Mouse (Mus musculus) embryonic facial prominence, embryonic 10.5 days (tissue): ENCODE data around the gene Iqch. TPM values are rescaled to one million over a fixed set of nuclear protein-coding genes. Genes with fewer than 3 reads are reported as not detected.

Experiments used
- DNase-seq: peaks from one replicate; pipeline ENCODE4 v3.0.0-alpha.2; 2017; ENCODE audit warnings: low spot score
- H3K27ac ChIP-seq: fragments of 300-500 bp; sonication (generic); replicated peaks from 2 replicates; pipeline ENCODE4 v1.5.1; 2016; ENCODE audit warnings: mild to moderate bottlenecking
- H3K27me3 ChIP-seq: fragments of 300-500 bp; sonication (generic); replicated peaks from 2 replicates; pipeline ENCODE4 v1.6.1; 2016; ENCODE audit warnings: low read depth, mild to moderate bottlenecking; ENCODE audit not compliant: poor library complexity, severe bottlenecking
- H3K36me3 ChIP-seq: fragments of 300-500 bp; sonication (generic); replicated peaks from 2 replicates; pipeline ENCODE4 v1.6.1; 2016; ENCODE audit warnings: mild to moderate bottlenecking, moderate library complexity
- H3K4me1 ChIP-seq: fragments of 300-500 bp; sonication (generic); 2 replicates; pipeline ENCODE4 v1.6.1; 2016
- H3K4me3 ChIP-seq: fragments of 300-500 bp; sonication (generic); 2 replicates; pipeline ENCODE4 v1.5.1; 2016; ENCODE audit warnings: mild to moderate bottlenecking, moderate library complexity
- H3K9me3 ChIP-seq: fragments of 300-500 bp; sonication (generic); 2 replicates; pipeline ENCODE4 v1.6.1; 2016; ENCODE audit warnings: mild to moderate bottlenecking
- WGBS: fragments of 180-500 bp; shearing (Covaris S2); methylation state at CpG from one replicate; pipeline ENCODE4 v1.1.7; 2016; 5-methylcytosine and 5-hydroxymethylcytosine counted together
- polyA plus RNA-seq: library from polyadenylated mRNA; unstranded; fragments of >200 nt; fragmentation: Nextera tagmentation; extraction: Ambion mirVana; gene quantifications from 2 replicates; pipeline ENCODE4 v1.2.1, GENCODE M21; 2016

The Iqch gene
- polyA plus RNA-seq, 1 experiment from 2014 or later: 0.09 TPM

DNA sequence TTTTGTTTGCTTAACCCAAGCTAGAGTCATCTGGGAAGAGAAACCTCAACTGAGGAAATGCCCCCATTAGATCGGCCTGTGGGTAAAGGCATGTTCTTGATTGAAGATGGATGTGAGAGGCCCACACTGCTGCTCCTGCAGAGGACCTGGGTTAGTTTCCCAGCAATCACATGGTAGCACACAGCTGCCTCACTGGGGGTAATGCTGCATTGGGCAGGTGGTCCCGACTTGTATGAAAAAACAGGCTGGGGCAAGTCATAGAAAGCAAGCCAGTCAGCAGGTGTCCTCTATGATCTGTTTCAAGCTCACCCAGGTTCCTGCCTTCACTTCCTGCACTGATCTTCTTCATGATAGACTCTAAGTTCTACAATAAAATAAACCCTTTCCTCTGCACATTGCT lies 98.4 kb downstream of the Iqch start:
- Histone ChIP-seq H3K4me1 (no peaks in the 10 kb centered on the region; the same call in 1 of the 2 replicates), H3K27ac (no peak overlapping the region), H3K27me3 (peaks cover 14% of the 10 kb centered on the region), H3K36me3 (no peaks in the 10 kb centered on the region), H3K9me3 (no peaks in the 10 kb centered on the region), H3K4me3 (no peak overlapping the region)
- WGBS: 78% methylated on average over 2 of the region's 2 CpGs
- DNase-seq: no peak

DNA sequence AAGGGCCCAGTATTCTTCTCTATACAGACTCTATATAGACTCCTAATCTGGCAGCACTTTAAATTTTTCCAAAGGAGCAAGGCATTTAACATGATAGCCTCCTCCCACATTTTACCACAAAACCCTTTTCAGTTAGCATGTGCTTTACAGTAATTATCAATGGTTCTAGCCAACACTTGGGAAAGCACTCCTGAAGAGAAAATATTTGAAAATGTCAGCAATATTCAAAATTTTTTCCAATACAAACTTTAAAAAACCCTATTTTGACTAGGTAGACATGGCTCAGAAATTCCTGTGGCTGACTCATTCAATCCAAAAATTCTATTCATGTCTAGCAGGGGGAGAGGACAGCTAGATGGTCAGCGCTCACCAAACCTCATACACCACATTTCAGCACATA lies 100.8 kb downstream of the Iqch start:
- WGBS: 94% methylated on average over 1 of the region's 1 CpGs
- no peaks in the 10 kb centered on the region; the same call in 1 of the 2 replicates for H3K4me1 ChIP-seq
- H3K9me3 ChIP-seq: no peaks in the 10 kb centered on the region
- no peak overlapping the region for H3K4me3 ChIP-seq
- H3K27me3 ChIP-seq: peaks cover 6% of the 10 kb centered on the region
- DNase-seq: no peak
- no peaks in the 10 kb centered on the region for H3K36me3 ChIP-seq
- H3K27ac ChIP-seq: no peak overlapping the region

DNA sequence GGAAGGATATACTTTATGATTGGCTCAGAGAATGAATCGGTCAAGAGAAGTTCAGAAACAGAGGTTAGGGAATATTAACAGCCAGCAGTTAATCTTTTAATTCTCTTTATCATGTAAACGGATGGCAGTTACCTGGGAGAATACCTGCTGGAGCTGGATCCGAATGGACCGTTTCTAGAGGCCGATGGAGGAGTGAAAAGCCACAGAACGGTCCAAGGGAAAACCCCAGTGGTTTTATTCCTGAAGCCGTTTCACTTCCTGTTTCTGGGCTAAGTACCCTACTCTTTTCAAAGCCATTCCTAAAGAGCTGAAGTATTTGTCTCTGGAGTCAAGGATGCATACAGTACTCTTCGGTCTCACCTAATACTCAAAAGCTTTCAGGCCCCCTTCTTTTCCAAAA lies 102.4 kb downstream of the Iqch start:
- no peaks in the 10 kb centered on the region for H3K9me3 ChIP-seq
- peaks cover 4% of the 10 kb centered on the region; the same call in 1 of the 2 replicates for H3K27me3 ChIP-seq
- 82% methylated on average over 8 of the region's 8 CpGs for WGBS
- no peaks in the 10 kb centered on the region; the same call in 1 of the 2 replicates for H3K4me1 ChIP-seq
- H3K4me3 ChIP-seq: no peak overlapping the region
- DNase-seq: no peak
- no peaks in the 10 kb centered on the region for H3K36me3 ChIP-seq
- no peak overlapping the region for H3K27ac ChIP-seq

DNA sequence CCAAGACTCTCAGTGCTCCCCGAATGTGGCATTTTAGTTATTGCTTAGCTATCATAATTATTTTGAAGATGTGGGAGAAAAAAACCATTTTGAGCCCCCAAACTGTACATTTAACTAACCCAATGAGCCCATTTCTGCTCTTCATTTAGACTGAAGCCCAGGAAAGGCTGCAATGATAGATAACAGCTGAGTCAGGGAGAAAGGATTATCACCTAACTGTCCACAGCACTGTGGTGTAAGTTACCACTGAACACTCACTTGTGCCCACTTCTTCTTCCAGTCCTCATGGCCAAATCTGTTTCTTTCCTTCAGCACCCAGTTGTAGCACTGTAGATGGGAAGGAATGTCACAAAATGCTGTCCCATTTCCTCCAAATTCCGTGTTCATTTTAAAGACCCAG lies 106.5 kb downstream of the Iqch start:
- peaks cover 21% of the 10 kb centered on the region for H3K27me3 ChIP-seq
- WGBS: 84% methylated on average over 2 of the region's 2 CpGs

DNA sequence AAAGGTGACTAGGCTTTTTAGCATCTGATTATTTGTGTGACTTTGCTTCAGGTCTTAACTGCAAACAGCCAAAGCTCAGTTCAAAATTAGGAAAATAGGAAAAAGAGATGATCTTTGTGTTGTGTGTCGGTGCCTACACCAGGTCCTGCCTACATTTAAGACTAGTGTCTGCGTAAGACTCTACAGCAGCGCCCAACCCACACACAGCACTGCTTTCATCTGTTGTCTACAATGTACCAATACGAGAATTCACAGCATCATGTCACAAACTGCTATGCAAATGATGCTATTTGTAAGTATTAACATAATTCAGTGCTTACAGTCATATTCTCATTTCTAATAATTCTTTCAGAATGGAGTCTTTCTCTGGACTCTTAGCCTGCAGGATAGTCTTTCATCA lies 108.5 kb downstream of the Iqch start:
- Histone ChIP-seq H3K4me3 (no peak overlapping the region), H3K9me3 (no peaks in the 10 kb centered on the region), H3K36me3 (no peaks in the 10 kb centered on the region), H3K27me3 (peaks cover 26% of the 10 kb centered on the region), H3K4me1 (peaks cover 10% of the 10 kb centered on the region), H3K27ac (no peak overlapping the region)
- DNase-seq: no peak
- 91% methylated on average over 4 of the region's 4 CpGs for WGBS

More for the DNA sequence above, 106.5 kb downstream of the Iqch start:
- peaks cover 4% of the 10 kb centered on the region for H3K4me1 ChIP-seq
- H3K4me3 ChIP-seq: no peak overlapping the region
- no peaks in the 10 kb centered on the region for H3K9me3 ChIP-seq
- no peaks in the 10 kb centered on the region for H3K36me3 ChIP-seq
- H3K27ac ChIP-seq: no peak overlapping the region
- DNase-seq: no peak

DNA sequence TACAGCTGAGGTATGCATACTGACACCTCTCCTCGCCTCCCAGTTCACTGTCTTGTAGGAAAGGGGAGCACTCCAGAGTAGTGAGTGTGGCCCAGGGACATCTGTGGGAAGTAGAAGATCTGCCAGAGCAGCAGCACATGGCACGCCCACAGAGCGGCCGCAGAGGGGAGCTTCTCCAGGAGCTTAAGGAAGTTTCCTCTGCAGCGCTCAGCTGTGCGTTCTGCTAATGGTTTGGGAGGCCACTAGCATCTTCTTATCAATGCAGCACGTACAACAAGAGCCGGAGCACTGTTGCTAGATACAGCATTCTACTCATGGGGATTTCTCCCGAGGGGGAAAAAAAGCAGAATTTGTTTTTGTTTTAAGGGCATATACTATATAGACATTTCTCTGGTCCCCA lies 110.0 kb downstream of the Iqch start:
- H3K4me3 ChIP-seq: no peak overlapping the region
- H3K27me3 ChIP-seq: peaks cover 26% of the 10 kb centered on the region
- no peak overlapping the region for H3K27ac ChIP-seq
- WGBS: 34% methylated on average over 9 of the region's 9 CpGs
- DNase-seq: peak; percentile 27
- H3K4me1 ChIP-seq: peaks cover 10% of the 10 kb centered on the region
- no peaks in the 10 kb centered on the region for H3K9me3 ChIP-seq
- H3K36me3 ChIP-seq: no peaks in the 10 kb centered on the region

DNA sequence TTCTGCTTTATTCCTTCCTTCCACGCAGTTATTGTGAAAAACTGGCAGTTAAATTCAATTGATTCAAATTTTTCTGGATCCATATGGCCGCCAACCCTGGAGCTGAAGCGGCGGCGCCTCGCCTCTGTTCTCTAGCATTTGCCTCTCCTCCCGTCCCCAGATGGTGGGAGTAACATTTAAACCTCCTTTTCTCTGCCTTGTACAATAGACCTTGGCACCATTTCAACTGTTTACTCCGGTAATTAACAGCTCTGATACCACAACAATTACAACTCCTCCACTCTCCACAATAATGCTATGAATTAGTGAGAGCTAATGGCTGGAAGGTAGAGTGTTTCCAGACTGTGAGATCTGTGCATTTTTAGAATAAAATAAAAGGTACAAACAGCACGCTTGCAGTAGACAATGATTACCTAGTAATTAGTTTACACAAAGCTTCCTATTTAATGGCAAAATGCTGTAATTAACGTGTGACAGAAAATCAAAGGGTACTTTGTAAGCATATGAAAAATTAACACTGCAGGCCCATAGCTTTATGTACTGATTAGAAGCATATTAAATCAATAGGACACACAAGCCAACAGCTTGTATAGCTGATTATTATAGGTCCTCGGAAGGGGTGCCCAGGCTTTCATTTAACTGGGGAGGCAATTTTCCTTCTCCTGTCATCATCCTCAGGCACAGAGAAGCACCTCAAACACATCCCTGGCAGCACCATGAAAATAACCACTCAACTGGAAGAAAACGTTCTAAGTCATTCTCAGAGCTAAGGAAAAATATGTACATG lies 111.6 kb downstream of the Iqch start:
- H3K36me3 ChIP-seq: no peaks in the 10 kb centered on the region
- no peak overlapping the region for H3K27ac ChIP-seq
- WGBS: 70% methylated on average over 12 of the region's 12 CpGs
- H3K27me3 ChIP-seq: peaks cover 24% of the 10 kb centered on the region
- no peak for DNase-seq
- peaks cover 10% of the 10 kb centered on the region for H3K4me1 ChIP-seq
- H3K9me3 ChIP-seq: no peaks in the 10 kb centered on the region
- H3K4me3 ChIP-seq: no peak overlapping the region

DNA sequence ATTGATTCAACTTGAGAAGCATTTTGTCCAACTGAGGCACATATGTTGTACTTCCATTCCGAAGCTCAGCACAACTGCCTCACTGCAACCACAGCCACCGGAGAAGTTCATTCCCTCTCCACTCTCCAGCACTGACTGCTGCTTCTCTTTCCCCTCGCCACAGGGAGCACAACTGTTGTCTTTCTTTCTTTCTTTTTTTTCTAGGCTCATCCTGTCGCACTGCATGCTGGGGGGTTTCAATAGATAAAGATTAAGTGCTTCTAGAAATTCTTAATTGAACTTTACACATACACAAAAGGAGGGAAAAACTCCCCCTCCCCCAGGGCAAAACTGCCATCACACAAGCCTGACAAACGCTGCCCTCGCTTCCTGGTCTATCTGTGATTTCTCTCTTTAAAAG lies 113.1 kb downstream of the Iqch start:
- Histone ChIP-seq H3K36me3 (no peaks in the 10 kb centered on the region), H3K27ac (no peak overlapping the region), H3K9me3 (no peaks in the 10 kb centered on the region), H3K4me1 (peaks cover 10% of the 10 kb centered on the region), H3K27me3 (peaks cover 22% of the 10 kb centered on the region), H3K4me3 (no peak overlapping the region)
- WGBS: 52% methylated on average over 6 of the region's 6 CpGs
- no peak for DNase-seq

DNA sequence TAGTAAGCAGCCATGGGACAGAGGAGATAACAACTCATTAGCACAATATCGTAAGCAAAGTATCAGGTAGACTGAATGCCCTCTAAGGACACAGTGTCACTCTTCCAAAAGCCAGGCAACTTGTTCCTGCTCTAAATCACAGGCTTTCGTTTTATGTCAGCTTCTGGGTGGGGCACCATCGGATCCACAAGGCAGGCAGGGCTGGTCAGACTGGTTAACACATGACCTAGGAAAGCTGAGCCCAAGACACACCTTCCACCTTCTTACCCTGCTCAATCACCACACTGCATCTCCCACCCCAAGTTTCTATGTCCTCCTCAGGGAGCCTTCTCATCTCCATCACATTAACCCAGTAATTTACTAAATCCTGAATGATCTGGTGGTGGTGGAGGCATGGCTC lies 136.7 kb downstream of the Iqch start:
- no peak overlapping the region for H3K27ac ChIP-seq
- no peaks in the 10 kb centered on the region for H3K4me1 ChIP-seq
- no peak overlapping the region for H3K4me3 ChIP-seq
- no peaks in the 10 kb centered on the region for H3K27me3 ChIP-seq
- no peaks in the 10 kb centered on the region for H3K36me3 ChIP-seq
- no peak for DNase-seq
- WGBS: 88% methylated on average over 3 of the region's 3 CpGs
- H3K9me3 ChIP-seq: no peaks in the 10 kb centered on the region

DNA sequence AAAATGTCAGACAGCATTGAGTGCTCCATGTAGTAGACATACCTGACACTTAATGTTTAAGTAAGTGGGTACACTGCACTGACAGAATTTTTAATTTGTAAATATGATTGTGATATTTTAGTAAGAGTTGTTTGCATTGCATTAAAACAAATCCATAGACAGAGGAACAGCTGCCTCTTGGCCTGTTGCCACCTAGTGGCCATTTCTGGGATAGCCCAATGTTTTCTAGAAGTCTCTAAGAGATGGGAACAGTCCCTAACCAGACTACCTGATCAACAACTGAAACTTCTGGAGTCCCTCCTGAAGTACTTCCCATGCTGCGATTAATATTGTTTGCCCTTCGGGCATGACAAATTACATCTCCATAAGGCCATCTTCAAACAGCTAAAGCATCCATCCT lies 140.0 kb downstream of the Iqch start:
- no peak overlapping the region for H3K27ac ChIP-seq
- DNase-seq: peak; percentile 54
- H3K4me3 ChIP-seq: no peak overlapping the region
- H3K36me3 ChIP-seq: no peaks in the 10 kb centered on the region
- H3K27me3 ChIP-seq: no peaks in the 10 kb centered on the region
- WGBS: 67% methylated on average over 2 of the region's 2 CpGs
- no peaks in the 10 kb centered on the region for H3K4me1 ChIP-seq
- no peaks in the 10 kb centered on the region for H3K9me3 ChIP-seq

DNA sequence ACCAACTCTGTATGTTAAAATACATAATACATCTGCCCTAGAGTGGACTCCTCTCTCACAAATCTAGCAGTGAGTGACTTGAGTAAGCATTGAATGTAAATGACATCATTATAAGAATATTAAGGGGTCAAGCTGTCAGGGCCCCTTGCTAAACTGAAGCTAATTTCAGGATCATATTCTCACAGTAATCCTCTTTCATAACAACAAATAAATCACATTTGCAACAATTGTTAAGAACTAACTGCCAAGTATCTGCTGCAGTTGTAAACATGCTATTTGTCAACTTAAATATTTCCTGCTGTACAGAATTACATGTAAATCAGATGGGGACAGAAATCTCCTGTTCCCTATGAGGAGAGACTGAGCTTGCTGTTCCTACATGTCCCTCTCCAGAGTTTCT lies 145.9 kb downstream of the Iqch start:
- Histone ChIP-seq H3K4me3 (no peak overlapping the region), H3K36me3 (no peaks in the 10 kb centered on the region), H3K27me3 (no peaks in the 10 kb centered on the region), H3K9me3 (no peaks in the 10 kb centered on the region), H3K4me1 (no peaks in the 10 kb centered on the region), H3K27ac (no peak overlapping the region)
- no peak for DNase-seq

DNA sequence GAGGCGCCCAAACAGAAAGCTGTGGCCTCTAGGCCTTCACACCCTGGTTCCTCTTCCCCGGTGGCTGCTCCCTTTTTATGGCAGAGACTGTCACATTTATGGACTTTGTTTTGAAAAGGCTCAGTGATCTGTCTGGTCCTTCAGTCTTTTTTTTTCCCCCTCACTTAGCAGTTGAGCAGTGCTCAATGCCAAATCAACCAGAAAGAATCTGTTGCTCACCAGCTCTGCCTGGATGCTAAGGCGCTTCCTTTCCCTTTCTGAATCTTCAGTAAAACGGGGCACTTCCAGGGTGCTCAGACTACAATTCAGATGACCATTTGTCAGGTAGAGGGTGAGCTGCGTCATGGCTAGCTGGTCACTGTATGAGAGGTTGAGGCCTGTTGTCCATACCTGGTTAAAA lies 148.0 kb downstream of the Iqch start:
- WGBS: 82% methylated on average over 5 of the region's 5 CpGs
- no peak overlapping the region for H3K27ac ChIP-seq
- H3K9me3 ChIP-seq: no peaks in the 10 kb centered on the region
- H3K27me3 ChIP-seq: no peaks in the 10 kb centered on the region
- no peak for DNase-seq
- H3K4me3 ChIP-seq: no peak overlapping the region
- no peaks in the 10 kb centered on the region for H3K36me3 ChIP-seq
- H3K4me1 ChIP-seq: no peaks in the 10 kb centered on the region

DNA sequence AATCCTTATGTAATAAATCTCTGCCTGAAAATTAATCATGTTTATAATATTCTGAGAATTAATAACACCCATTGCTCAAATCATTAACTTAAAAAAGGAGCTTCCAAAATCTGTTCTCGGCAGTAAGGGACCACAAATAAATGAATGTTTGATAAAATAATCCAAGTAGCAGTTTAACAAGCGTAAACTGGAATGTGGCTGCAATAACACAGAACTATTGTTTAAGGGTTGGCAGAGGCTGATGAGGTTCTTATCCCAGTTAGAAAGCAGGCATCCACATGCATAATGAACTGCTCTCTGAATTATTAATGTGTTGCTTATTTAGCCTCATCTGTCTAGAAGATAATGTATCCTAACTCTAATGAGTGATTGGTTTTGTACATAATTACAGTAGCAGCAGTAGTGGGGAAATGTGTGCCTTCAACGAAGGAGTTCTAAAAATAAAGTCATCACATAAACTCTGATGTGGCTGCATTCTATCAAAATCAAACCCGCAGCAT lies 151.7 kb downstream of the Iqch start:
- Histone ChIP-seq H3K4me3 (no peak overlapping the region), H3K36me3 (no peaks in the 10 kb centered on the region), H3K9me3 (no peaks in the 10 kb centered on the region), H3K4me1 (no peaks in the 10 kb centered on the region), H3K27me3 (no peaks in the 10 kb centered on the region), H3K27ac (no peak overlapping the region)
- WGBS: 84% methylated on average over 4 of the region's 4 CpGs
- no peak for DNase-seq
